Mouse (Mus musculus) left cerebral cortex, postnatal 36 days (tissue): Measurements from ENCODE around the gene Zfp248. TPM values are rescaled to one million over a fixed set of nuclear protein-coding genes. Genes with fewer than 3 reads are reported as not detected.

Experiments used
- DNase-seq, 2 experiments: peaks; one replicate each; pipeline ENCODE4 v3.0.0; 2021 to 2022; ENCODE audit warnings: low spot score in 2 of 2, mixed read lengths in 1 of 2
- intact Hi-C: fragments of 180-260 bp; cut with DNase I; formaldehyde crosslinking; loops from one replicate; pipeline ENCODE4 v1.15.1; 2025
- total RNA-seq, 2 experiments: library from RNA; stranded (reverse); gene quantifications; 2 replicates each; pipeline ENCODE4 v1.2.3; 2021

Gene Zfp248
- total RNA-seq = 10 to 100 TPM; 18.3 to 21.2 TPM

DNA sequence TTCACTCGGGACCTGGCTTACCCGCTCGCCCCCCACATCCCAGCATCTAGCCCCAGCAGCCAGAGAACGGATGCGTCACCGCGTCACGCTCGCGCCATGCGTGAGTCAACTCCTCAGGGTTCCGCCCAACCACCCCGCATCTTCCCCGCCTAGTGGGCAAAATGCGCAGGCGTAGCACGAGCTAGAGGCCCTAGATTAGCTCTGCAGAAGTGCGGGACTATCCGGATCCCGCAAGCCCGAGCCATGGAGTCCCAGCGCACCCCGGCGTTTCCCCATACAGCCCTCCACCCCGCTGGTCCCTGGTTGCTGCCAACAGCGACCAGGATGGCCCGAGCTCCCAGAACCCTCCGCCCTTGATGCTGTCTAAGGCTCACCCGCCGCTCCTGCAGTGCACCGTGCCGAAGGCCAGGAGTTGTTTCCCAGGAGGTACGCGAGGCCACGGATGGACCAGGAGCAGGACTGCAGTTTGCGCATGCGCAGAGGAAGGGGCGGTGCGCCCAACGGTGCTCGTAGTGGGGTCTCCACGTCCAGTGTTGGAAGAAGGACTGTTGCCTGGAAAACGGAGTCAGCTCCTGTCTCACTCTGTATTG lies at the start of gene Zfp248:
Gene Zfp248, minus strand, starts transcription at position 487 of the 590 bp plus-strand sequence.
- DNase-seq = peak; percentile 93 to 95
- intact Hi-C loops = loop anchor here (1.0 kb wide), 1 partner anchor 24 kb away; the partner anchor contains the start of gene Zfp9

GRCm38 (mm10) chr6:118499010-118499409 lies 43.7 kb upstream of the Zfp248 start:
- intact Hi-C loops = no loop called here
- no peak for DNase-seq

DNA sequence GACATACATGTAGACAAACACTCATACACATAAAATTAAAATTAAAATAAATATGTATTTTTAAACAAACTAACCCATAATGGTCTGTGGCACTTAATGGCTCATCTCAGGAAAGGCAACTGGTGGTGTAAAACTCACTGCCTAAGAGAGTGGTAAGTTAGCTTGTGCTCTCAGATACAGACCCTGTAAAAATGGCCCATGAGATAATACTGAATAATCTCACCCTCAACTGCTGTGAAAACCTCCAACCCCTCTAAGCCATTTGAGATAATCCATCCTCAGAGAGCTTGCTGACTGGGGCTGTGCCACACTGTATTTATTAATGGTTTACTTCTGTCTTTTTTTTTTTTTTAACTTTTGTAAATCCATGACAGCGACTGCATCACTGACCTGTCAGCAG lies 26.8 kb upstream of the Zfp248 start:
- no peak for DNase-seq

GRCm38 (mm10) chr6:118478957-118479708 lies 23.8 kb upstream of the Zfp248 start, which contains the start of gene Zfp9:
Zfp9 (minus strand) TSS chr6:118479320.
- intact Hi-C loops = loop anchor here (1.0 kb wide), 1 partner anchor 24 kb away; the partner anchor contains the start of gene Zfp248
- peak; percentile 85 to 89 for DNase-seq

More for the DNA sequence above, 26.8 kb upstream of the Zfp248 start:
- intact Hi-C loops = no loop called here

GRCm38 (mm10) chr6:118477875-118478785 lies 22.8 kb upstream of the Zfp248 start:
- intact Hi-C loops = no loop called here
- DNase-seq = no peak

DNA sequence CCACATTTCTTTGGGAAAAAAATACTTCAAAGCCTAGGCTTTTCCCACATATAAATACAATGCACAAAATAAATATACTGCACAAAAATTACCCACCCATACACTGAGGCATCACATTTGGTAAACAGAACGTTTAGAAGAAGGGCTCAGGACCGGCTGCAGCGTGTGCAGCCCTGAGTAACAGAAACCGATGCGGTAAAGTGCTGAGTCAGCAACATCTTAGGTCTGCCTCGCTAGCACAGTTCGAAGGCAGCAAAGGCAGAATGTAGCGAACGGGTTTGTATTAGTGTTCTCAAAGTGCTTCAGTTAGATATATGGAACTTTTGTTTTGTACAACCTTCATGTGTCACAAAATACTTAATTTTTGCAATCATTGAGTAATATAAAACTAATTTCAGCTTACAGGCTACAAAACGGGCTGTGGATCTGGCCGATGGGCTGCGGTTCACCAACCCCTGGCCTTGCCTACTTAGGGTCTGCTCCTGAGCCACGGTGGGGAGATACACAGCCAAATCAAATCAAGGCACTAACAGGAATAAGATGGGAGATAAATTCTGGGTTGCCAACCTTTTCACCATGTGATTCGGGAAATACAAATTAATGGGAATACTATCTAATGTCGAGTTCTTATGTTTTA lies 6.9 kb upstream of the Zfp248 start:
- DNase-seq = no peak
- intact Hi-C loops = no loop called here

DNA sequence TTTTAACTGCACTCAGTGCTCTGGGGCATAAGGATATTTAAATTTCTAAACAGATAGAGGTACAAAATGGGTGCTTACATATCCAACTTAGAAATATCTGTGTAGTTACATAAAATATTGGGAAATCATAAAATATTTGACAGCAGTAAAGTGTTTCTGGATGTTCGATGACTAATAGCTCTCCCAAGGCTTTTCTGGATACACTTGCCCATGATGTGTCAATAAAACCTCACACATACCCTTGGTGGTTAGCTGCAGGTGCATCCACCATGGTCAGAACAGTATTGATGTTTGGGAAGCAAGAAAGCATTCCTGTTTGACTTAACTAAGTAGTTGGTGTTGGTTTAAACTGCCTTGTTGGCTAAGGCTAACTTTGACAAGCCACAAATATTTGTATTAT lies 2.4 kb upstream of the Zfp248 start:
- intact Hi-C loops = no loop called here
- no peak for DNase-seq

DNA sequence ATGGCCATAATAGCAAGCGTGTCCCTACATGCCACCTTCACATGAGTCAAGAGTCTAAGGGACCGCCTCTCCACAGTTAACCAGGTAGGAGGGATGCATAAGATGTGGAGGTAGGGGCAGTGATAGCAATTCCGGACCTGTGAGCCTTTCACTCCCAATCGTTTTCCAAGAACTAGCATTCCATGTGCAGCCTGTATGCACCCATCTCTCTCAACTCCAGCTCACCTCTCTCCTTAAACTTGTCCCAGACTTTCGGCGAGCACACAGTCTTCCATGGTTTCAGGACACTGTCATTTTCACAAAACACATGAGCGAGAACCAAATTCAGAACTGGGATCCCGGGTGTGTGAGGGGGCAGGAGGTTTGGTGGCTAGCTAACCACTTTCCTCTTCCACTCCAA lies 876 bp downstream of the Zfp248 start:
- DNase-seq = peak; percentile 34 to 36
- intact Hi-C loops = no loop called here

DNA sequence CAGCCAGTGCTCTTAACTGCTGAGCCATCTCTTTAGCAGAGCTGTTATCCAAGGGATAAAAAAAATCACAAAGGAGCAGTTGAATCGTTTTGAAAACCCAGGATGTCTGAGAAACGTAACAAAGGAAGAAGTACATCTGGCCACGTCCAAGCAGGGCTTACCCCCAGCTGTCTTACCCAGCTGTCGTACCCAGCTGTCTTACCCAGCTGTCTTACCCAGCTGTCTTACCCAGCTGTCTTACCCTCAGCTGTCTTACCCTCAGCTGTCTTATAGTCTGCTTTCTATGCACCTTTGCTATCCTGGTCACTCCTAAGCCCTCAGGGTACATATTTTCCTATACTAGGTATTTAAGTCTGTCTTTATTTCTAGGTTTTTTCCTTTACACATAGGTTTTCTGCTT lies 23.8 kb downstream of the Zfp248 start:
- intact Hi-C loops = no loop called here
- DNase-seq = no peak

GRCm38 (mm10) chr6:118426666-118427065 lies 28.7 kb downstream of the Zfp248 start:
- DNase-seq = no peak
- intact Hi-C loops = no loop called here

GRCm38 (mm10) chr6:118419050-118419920 lies 36.0 kb downstream of the Zfp248 start, which contains the start of gene Bms1:
Bms1 (minus strand) TSS chr6:118419474.
- intact Hi-C loops = no loop called here
- DNase-seq = peak; percentile 97

GRCm38 (mm10) chr6:118410428-118410827 lies 44.9 kb downstream of the Zfp248 start:
- intact Hi-C loops = no loop called here
- DNase-seq = no peak

DNA sequence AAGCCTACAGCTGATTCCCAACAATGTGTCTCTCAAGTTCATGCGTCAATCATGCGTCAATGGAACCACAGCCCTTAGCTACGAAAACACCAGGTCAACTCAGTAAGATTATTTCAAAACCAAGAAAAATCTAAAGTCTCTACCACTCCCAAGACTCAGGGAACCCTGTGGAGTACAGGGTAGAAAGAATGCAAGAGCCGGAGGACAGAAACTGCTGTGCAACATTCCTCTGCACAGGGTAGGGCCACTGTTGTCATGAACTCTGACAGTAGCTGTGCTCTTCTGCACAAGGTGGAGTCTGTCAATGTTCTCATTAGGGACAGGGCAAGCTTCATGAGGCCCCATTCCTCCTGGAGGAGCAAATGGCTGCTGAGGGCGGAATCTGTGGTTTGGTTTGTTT lies 46.8 kb downstream of the Zfp248 start:
- intact Hi-C loops = no loop called here
- no peak for DNase-seq

DNA sequence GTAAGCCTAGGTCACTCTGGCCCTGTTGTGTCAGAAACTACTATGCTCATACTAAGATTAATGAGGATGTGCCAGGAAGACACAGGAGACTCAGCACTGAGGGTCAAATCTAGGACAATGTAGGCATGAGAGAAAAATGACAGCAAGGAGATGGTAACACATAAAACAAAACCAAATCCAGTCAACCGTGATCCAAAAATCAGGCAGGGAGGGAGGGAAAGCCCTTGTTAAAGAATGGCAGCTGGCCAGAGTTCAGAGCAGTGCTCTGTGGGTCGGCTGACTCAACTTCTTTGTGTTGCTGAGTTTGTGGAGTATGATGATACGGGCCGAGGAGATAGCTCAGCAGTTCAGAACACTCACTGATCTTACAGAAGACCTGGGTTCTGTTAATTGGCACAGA lies 48.9 kb downstream of the Zfp248 start:
- no peak for DNase-seq
- intact Hi-C loops = no loop called here

DNA sequence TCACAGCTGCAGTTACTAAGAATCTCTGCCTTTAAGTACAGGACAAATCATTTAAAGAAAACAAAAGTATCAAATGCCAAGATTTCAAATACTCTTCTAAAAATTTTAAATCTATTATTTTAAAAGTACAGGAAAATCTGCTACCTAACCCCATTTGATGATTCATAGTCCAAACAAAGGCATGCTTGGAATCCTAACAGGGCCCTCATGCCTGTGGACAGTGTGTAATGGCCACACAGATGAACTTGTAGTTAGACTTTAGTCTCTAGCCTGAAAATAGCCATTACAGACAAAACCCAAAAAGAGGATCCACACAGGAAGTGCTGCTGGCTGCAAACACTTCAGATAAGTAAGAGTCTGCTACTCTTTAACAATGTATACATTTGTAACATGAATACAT lies 64.6 kb downstream of the Zfp248 start:
- DNase-seq = no peak
- intact Hi-C loops = no loop called here

DNA sequence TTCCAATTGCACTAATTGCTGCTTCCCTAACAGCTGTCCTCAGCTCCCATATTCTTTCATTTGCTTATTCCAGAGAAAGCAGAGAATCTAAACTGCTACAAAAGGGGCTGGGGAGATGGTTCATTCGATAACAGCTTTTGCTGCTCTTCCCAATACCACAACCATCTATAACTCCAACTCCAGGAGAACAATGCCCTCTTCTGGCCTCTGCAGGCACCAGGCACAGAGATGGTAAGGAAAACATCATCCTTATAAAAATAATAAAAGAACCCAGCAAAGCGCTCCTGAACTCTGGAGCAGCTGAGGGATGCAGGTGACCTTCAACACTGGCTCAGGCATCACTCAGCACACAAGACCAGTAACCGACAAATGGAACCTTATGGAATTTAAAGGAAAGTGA lies 69.4 kb downstream of the Zfp248 start:
- intact Hi-C loops = no loop called here

GRCm38 (mm10) chr6:118381234-118381633 lies 74.1 kb downstream of the Zfp248 start:
- DNase-seq = no peak
- intact Hi-C loops = no loop called here

More for the DNA sequence above, 69.4 kb downstream of the Zfp248 start:
- no peak for DNase-seq

DNA sequence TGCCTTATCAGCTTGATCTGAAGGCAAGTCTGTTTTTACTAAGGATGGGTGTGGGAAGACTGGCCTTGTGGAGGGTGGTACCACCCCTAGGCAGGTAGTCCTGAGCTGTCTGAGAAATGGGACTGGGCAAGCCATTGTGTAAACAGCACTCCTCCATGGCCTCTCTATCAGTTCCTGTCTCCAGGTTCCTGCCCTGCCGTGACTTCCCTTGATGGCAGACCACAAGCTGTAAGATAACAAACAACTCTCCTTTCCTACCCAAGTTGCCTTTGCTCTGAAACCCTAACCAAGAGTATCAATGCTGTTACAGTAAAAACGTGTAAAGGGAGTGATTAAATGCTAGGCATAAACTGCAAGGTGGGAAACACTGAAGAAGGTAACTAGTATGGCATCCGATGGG lies 74.7 kb downstream of the Zfp248 start:
- DNase-seq = no peak
- intact Hi-C loops = no loop called here
